In genomic region chr14:31454849-31455566, GRCm38 (mm10) we compare ENCODE assay signal across 12 mouse cellular contexts. TPM values are rescaled to one million over a fixed set of nuclear protein-coding genes. Genes with fewer than 3 reads are reported as not detected.
DNase-seq lines count a peak whose midpoint lies in the region; ATAC-seq and TF ChIP-seq lines count a peak whose summit lies in the region.
"Had no signal": no experiment of that assay in that cellular context is flagged by ENCODE, and none has a peak within 500 bp of the region (broad histone marks: within the 10 kb centered on the region; RNA-seq: fewer than 3 reads in every experiment).

No protein-coding gene starts in this region.

- H3K27ac ChIP-seq in gastrocnemius, adult 2 months = no peak overlapping the region
- H3K27ac ChIP-seq in liver, postnatal 0 days (ENCODE audit: low read depth) = no peak overlapping the region
- H3K27ac ChIP-seq in liver, embryonic 12.5 days = no peak overlapping the region
- H3K27ac ChIP-seq in ES-Bruce4 (ENCODE audit: insufficient read depth, low read length) = no peak overlapping the region
- H3K27ac ChIP-seq: hindbrain, embryonic 15.5 days; limb, embryonic 13.5 days; macrophage had no signal

- H3K36me3 ChIP-seq in liver, postnatal 0 days (replicated peaks; ENCODE audit: insufficient read depth, low read length) = no peaks in the 10 kb centered on the region
- no peaks in the 10 kb centered on the region for H3K36me3 ChIP-seq in liver, embryonic 12.5 days
- no peaks in the 10 kb centered on the region for H3K36me3 ChIP-seq in ES-Bruce4 (ENCODE audit: control insufficient read depth, insufficient read depth, low read length, poor library complexity, severe bottlenecking)
- H3K36me3 ChIP-seq: hindbrain, embryonic 15.5 days; limb, embryonic 13.5 days had no signal

- WGBS in liver, postnatal 0 days (ENCODE audit: insufficient replicate concordance) = 85% methylated on average over 8 of the region's 8 CpGs
- WGBS in liver, embryonic 12.5 days (ENCODE audit: insufficient replicate concordance) = 74% methylated on average over 8 of the region's 8 CpGs

- no peak for TF ChIP-seq POLR2A in ES-Bruce4 (IDR thresholded peaks at IDR 0.05; ENCODE audit: insufficient read depth, low read length)
- no peak for TF ChIP-seq POLR2A in brain, embryonic 14.5 days (IDR thresholded peaks at IDR 0.05; ENCODE audit: borderline replicate concordance, extremely low read depth, insufficient read depth, insufficient read length, poor library complexity, severe bottlenecking)

- TF ChIP-seq CTCF in gastrocnemius, adult 2 months (IDR thresholded peaks at IDR 0.05) = peak; percentile 60
- peak; percentile 48 for TF ChIP-seq CTCF in liver, postnatal 0 days (IDR thresholded peaks at IDR 0.05; ENCODE audit: low read depth)
- peak; percentile 51 for TF ChIP-seq CTCF in ES-Bruce4 (IDR thresholded peaks at IDR 0.05; ENCODE audit: low read depth, low read length)
- TF ChIP-seq CTCF in brain, embryonic 14.5 days (IDR thresholded peaks at IDR 0.05; ENCODE audit: borderline replicate concordance, extremely low read depth, insufficient read depth, insufficient read length) = peak; percentile 32; the same call in 1 of the 2 replicates

- H3K27me3 ChIP-seq in liver, postnatal 0 days (ENCODE audit: insufficient read depth, low read length) = no peaks in the 10 kb centered on the region
- no peaks in the 10 kb centered on the region for H3K27me3 ChIP-seq in liver, embryonic 12.5 days (replicated peaks)
- no peaks in the 10 kb centered on the region for H3K27me3 ChIP-seq in ES-Bruce4 (ENCODE audit: control insufficient read depth, insufficient read depth, low read length, poor library complexity, severe bottlenecking)
- H3K27me3 ChIP-seq: hindbrain, embryonic 15.5 days; limb, embryonic 13.5 days had no signal

- H3K4me1 ChIP-seq in liver, postnatal 0 days (ENCODE audit: insufficient read depth) = no peaks in the 10 kb centered on the region
- H3K4me1 ChIP-seq in liver, embryonic 12.5 days = peaks cover 6% of the 10 kb centered on the region
- H3K4me1 ChIP-seq in ES-Bruce4 (ENCODE audit: control insufficient read depth, insufficient read depth, low read length) = no peaks in the 10 kb centered on the region
- H3K4me1 ChIP-seq: hindbrain, embryonic 15.5 days had no signal

- ATAC-seq in liver, postnatal 0 days = no peak
- ATAC-seq in liver, embryonic 12.5 days = no peak

- H3K9me3 ChIP-seq in liver, postnatal 0 days (ENCODE audit: low read length) = no peaks in the 10 kb centered on the region
- no peaks in the 10 kb centered on the region for H3K9me3 ChIP-seq in liver, embryonic 12.5 days (replicated peaks)
- H3K9me3 ChIP-seq in ES-Bruce4 (replicated peaks; ENCODE audit: control insufficient read depth, insufficient read depth, low read length, poor library complexity, severe bottlenecking) = no peaks in the 10 kb centered on the region
- H3K9me3 ChIP-seq: hindbrain, embryonic 15.5 days; limb, embryonic 13.5 days had no signal

- H3K9ac ChIP-seq in liver, postnatal 0 days (replicated peaks) = no peak overlapping the region
- no peak overlapping the region for H3K9ac ChIP-seq in liver, embryonic 12.5 days
- H3K9ac ChIP-seq in ES-Bruce4 (ENCODE audit: low read depth, poor library complexity, severe bottlenecking) = no peak overlapping the region
- H3K9ac ChIP-seq: hindbrain, embryonic 15.5 days; limb, embryonic 13.5 days had no signal

- no peak overlapping the region for H3K4me2 ChIP-seq in liver, postnatal 0 days (ENCODE audit: low read depth, low read length)
- no peak overlapping the region for H3K4me2 ChIP-seq in liver, embryonic 12.5 days
- H3K4me2 ChIP-seq: hindbrain, embryonic 15.5 days; limb, embryonic 13.5 days had no signal

- intact Hi-C loops in gastrocnemius, adult 2 months (cut with DNase I) = no loop called here

- no peak for TF ChIP-seq EP300 in liver, postnatal 0 days (IDR thresholded peaks at IDR 0.05; ENCODE audit: low read depth)
- no peak for TF ChIP-seq EP300 in ES-Bruce4 (IDR thresholded peaks at IDR 0.05; ENCODE audit: insufficient read depth, low read depth, low read length)

- H3K4me3 ChIP-seq in gastrocnemius, adult 2 months = no peak overlapping the region
- no peak overlapping the region for H3K4me3 ChIP-seq in liver, postnatal 0 days (ENCODE audit: low read depth, low read length)
- no peak overlapping the region for H3K4me3 ChIP-seq in liver, embryonic 12.5 days
- H3K4me3 ChIP-seq in ES-Bruce4 (ENCODE audit: low read depth, low read length) = no peak overlapping the region
- H3K4me3 ChIP-seq: hindbrain, embryonic 15.5 days; limb, embryonic 13.5 days had no signal

- DNase-seq in gastrocnemius, adult 2 months = no peak
- no peak for DNase-seq in gastrocnemius, postnatal 10 days
- no peak for DNase-seq in liver, postnatal 0 days
- no peak for DNase-seq in brain, embryonic 14.5 days (ENCODE audit: low read depth)
- DNase-seq in frontal cortex, postnatal 25 days (ENCODE audit: low spot score in 2 of 2) = no peak
- no peak for DNase-seq in spleen, postnatal 36 days (ENCODE audit: low spot score in 2 of 2)
- DNase-seq: spleen, adult 18-20 months had no signal

RNA-seq across cellular contexts. Expression of gene Sh3bp5, which starts 19.1 kb away (rescaled TPM):
- 10 to 100 TPM; 55.1 to 58.5 TPM for total RNA-seq in gastrocnemius, adult 2 months (2021)
- total RNA-seq in gastrocnemius, postnatal 10 days (2021) = 10 to 100 TPM; 76.2 to 81.0 TPM
- polyA plus RNA-seq in liver, postnatal 0 days (2015; fragmentation: Nextera tagmentation; extraction: Ambion mirVana) = 29.7 and 31.8 TPM in 2 replicates
- 13.8 and 15.1 TPM in 2 replicates for polyA plus RNA-seq in liver, embryonic 12.5 days (2016; fragmentation: Nextera tagmentation; extraction: Ambion mirVana)
- 8.6 TPM in 2 replicates for polyA plus RNA-seq in ES-Bruce4 (2011; ENCODE audit: insufficient read depth, insufficient read length, low read depth, missing spikeins)
- polyA plus RNA-seq in brain, embryonic 14.5 days (2012; rRNA removed) = 110 and 167 TPM in 2 replicates

RNA-seq across cellular contexts. Expression of gene Eaf1, which starts 39.2 kb away (rescaled TPM):
- 10 to 100 TPM in 1 of 2 experiments, 1 to 10 TPM in 1; 7.1 to 11.5 TPM for total RNA-seq in gastrocnemius, adult 2 months (2021)
- 10 to 100 TPM; 15.0 to 24.5 TPM for total RNA-seq in gastrocnemius, postnatal 10 days (2021)
- polyA plus RNA-seq in liver, postnatal 0 days (2015; fragmentation: Nextera tagmentation; extraction: Ambion mirVana) = 9.6 and 11.4 TPM in 2 replicates
- 41.4 and 44.2 TPM in 2 replicates for polyA plus RNA-seq in liver, embryonic 12.5 days (2016; fragmentation: Nextera tagmentation; extraction: Ambion mirVana)
- polyA plus RNA-seq in ES-Bruce4 (2011; ENCODE audit: insufficient read depth, insufficient read length, low read depth, missing spikeins) = 42.5 and 46.1 TPM in 2 replicates
- polyA plus RNA-seq in brain, embryonic 14.5 days (2012; rRNA removed) = 19.1 and 19.5 TPM in 2 replicates

RNA-seq across cellular contexts. Expression of gene Mettl6, which starts 39.8 kb away (rescaled TPM):
- total RNA-seq in gastrocnemius, adult 2 months (2021) = 1 to 10 TPM; 9.5 to 9.8 TPM
- 10 to 100 TPM; 13.3 to 16.4 TPM for total RNA-seq in gastrocnemius, postnatal 10 days (2021)
- 23.6 and 26.1 TPM in 2 replicates for polyA plus RNA-seq in liver, postnatal 0 days (2015; fragmentation: Nextera tagmentation; extraction: Ambion mirVana)
- polyA plus RNA-seq in liver, embryonic 12.5 days (2016; fragmentation: Nextera tagmentation; extraction: Ambion mirVana) = 43.7 and 46.9 TPM in 2 replicates
- polyA plus RNA-seq in ES-Bruce4 (2011; ENCODE audit: insufficient read depth, insufficient read length, low read depth, missing spikeins) = 82.0 and 93.4 TPM in 2 replicates
- 21.3 and 24.5 TPM in 2 replicates for polyA plus RNA-seq in brain, embryonic 14.5 days (2012; rRNA removed)
